Mouse (Mus musculus) liver, adult 2 months (tissue): ENCODE results near the gene D16Ertd472e.

Source experiments
- CTCF ChIP-seq: fragments of 200-500 bp; IDR thresholded peaks from 2 replicates; pipeline ENCODE4 v1.5.1; 2011; ENCODE audit warnings: low read depth, low read length, control low read depth
- POLR2A ChIP-seq: fragments of 200-500 bp; IDR thresholded peaks from 2 replicates; pipeline ENCODE4 v1.6.1; 2011; ENCODE audit warnings: low read length, control low read depth; ENCODE audit not compliant: insufficient read depth; ENCODE audit errors: extremely low read depth

DNA sequence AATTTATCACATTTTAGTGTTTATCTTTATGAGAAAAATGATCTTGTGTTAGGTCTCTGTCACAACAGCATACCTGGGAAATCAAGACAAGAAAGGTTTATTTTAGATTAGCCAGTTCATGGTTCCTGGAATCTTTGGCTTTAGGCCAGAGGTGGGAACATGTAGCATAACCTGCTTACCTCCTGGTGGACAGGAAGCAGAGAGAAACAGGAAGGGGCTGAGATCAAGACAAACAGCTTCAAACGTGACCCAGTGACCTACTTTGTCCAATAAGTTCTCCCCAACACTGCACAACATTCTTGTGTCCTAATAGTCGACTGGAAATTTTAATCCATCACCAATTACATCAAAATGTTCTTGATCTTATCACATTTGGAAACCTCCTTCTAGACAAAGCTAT, 19.9 kb upstream of the D16Ertd472e start:
- TF ChIP-seq POLR2A: no peak
- TF ChIP-seq CTCF: no peak
